In the genomic region with DNA sequence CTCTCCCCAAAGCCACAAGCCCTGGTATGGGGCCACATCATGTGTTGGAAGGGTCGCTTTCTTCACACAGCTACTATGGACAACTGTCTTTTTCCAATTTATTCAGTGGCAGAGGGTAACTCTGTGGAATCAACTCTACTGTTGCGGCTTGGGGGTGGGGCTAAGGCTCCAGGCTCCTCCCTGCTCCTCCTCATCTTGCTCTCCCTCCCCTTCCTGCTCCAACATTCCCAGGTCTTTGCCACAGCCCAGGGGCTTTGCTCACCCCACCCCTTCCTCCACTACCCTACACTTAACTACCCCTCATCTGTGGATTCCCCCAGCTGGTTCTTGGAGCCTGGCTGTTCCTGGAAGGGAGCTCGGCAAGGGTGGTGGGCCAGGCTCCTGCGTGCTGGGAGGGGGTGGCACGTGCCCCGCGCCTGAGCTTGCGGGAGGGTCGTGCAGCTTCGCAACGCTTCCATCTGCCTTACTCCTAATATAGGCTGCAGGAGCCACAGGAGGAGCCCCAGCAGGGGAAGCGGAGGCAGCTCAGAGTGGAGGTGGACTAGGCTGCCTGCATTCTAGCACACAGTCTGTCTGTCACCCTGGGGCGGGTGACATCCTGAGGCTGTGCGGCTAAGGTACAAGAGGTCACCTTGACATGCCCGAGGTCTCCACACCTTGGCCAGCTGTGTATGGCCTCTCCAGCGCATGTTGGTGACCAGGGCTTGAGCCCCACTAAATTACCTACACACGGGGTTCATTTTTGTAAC, we compare ENCODE assay signal across 12 mouse cellular contexts.
DNase-seq lines count a peak whose midpoint lies in the region; ATAC-seq lines count a peak whose summit lies in the region.
"Had no signal": no experiment of that assay in that cellular context is flagged by ENCODE, and none has a peak within 500 bp of the region (broad histone marks: within the 10 kb centered on the region; RNA-seq: fewer than 3 reads in every experiment).

No protein-coding gene starts in this region.

- no peaks in the 10 kb centered on the region for H3K27me3 ChIP-seq in forebrain, embryonic 16.5 days (replicated peaks; ENCODE audit: control insufficient read depth, insufficient read depth, low read length)
- H3K27me3 ChIP-seq in forebrain, embryonic 15.5 days: no peaks in the 10 kb centered on the region; the same call in 1 of the 2 replicates
- 0 out of 2 replicates have a peak, but pooled peaks cover 3% of the 10 kb centered on the region for H3K27me3 ChIP-seq in embryonic facial prominence, embryonic 12.5 days

- H3K4me2 ChIP-seq in forebrain, embryonic 16.5 days (ENCODE audit: low read length): 0 out of 2 replicates have a peak overlapping the region, but pooled peaks have one; percentile 5
- H3K4me2 ChIP-seq in forebrain, embryonic 15.5 days (replicated peaks): no peak overlapping the region
- peak overlapping the region; percentile 33 for H3K4me2 ChIP-seq in embryonic facial prominence, embryonic 12.5 days (replicated peaks)

- H3K4me1 ChIP-seq in forebrain, embryonic 16.5 days (replicated peaks; ENCODE audit: control insufficient read depth, insufficient read depth, low read length): peaks cover 31% of the 10 kb centered on the region
- H3K4me1 ChIP-seq in forebrain, embryonic 15.5 days: peaks cover 36% of the 10 kb centered on the region
- peaks cover 12% of the 10 kb centered on the region; the same call in 1 of the 2 replicates for H3K4me1 ChIP-seq in embryonic facial prominence, embryonic 12.5 days
- H3K4me1 ChIP-seq: megakaryocyte, embryonic 14.5 days had no signal

- DNase-seq in layer of hippocampus, adult 18-20 months (ENCODE audit: low spot score in 2 of 2): peak; percentile 30 to 50
- no peak for DNase-seq in layer of hippocampus, postnatal 25 days (ENCODE audit: extremely low spot score in 1 of 2, low spot score in 1 of 2)
- peak; percentile 55 to 63 for DNase-seq in right cerebral cortex, postnatal 10 days (ENCODE audit: low spot score in 2 of 2)
- no peak for DNase-seq in thymus, postnatal 14 days
- no peak for DNase-seq in urinary bladder, postnatal 25 days (ENCODE audit: low spot score)
- DNase-seq: heart, adult 18-20 months; kidney, adult 8-10 months had no signal

- H3K9me3 ChIP-seq in forebrain, embryonic 16.5 days (ENCODE audit: control insufficient read depth, low read length): no peaks in the 10 kb centered on the region
- no peaks in the 10 kb centered on the region for H3K9me3 ChIP-seq in forebrain, embryonic 15.5 days
- H3K9me3 ChIP-seq in embryonic facial prominence, embryonic 12.5 days: 0 out of 2 replicates have a peak, but pooled peaks cover 4% of the 10 kb centered on the region

- 0 out of 2 replicates have a peak, but pooled peaks have one; percentile 17 for ATAC-seq in forebrain, embryonic 16.5 days
- no peak for ATAC-seq in forebrain, embryonic 15.5 days (replicated peaks)
- ATAC-seq in embryonic facial prominence, embryonic 12.5 days (ENCODE audit: insufficient number of reproducible peaks, insufficient read depth, low FRiP score, low TSS enrichment): no peak
- ATAC-seq: Patski had no signal

- no peaks in the 10 kb centered on the region for H3K36me3 ChIP-seq in forebrain, embryonic 16.5 days (ENCODE audit: control insufficient read depth, insufficient read depth)
- no peaks in the 10 kb centered on the region for H3K36me3 ChIP-seq in forebrain, embryonic 15.5 days
- no peaks in the 10 kb centered on the region for H3K36me3 ChIP-seq in embryonic facial prominence, embryonic 12.5 days

- WGBS in forebrain, embryonic 16.5 days: 43% methylated on average over 17 of the region's 17 CpGs
- 30% methylated on average over 17 of the region's 17 CpGs for WGBS in forebrain, embryonic 15.5 days
- 40% methylated on average over 17 of the region's 17 CpGs for WGBS in embryonic facial prominence, embryonic 12.5 days

- H3K9ac ChIP-seq in forebrain, embryonic 16.5 days (replicated peaks; ENCODE audit: low read depth, low read length): no peak overlapping the region
- H3K9ac ChIP-seq in forebrain, embryonic 15.5 days (replicated peaks): no peak overlapping the region
- peak overlapping the region; percentile 15; the same call in 1 of the 2 replicates for H3K9ac ChIP-seq in embryonic facial prominence, embryonic 12.5 days

- H3K4me3 ChIP-seq in forebrain, embryonic 16.5 days (replicated peaks; ENCODE audit: low read length): no peak overlapping the region
- no peak overlapping the region for H3K4me3 ChIP-seq in forebrain, embryonic 15.5 days
- H3K4me3 ChIP-seq in embryonic facial prominence, embryonic 12.5 days: no peak overlapping the region
- H3K4me3 ChIP-seq: megakaryocyte, embryonic 14.5 days had no signal

- no peak overlapping the region for H3K27ac ChIP-seq in forebrain, embryonic 16.5 days (ENCODE audit: low read length)
- no peak overlapping the region for H3K27ac ChIP-seq in forebrain, embryonic 15.5 days (replicated peaks)
- no peak overlapping the region for H3K27ac ChIP-seq in embryonic facial prominence, embryonic 12.5 days

Comparison
In these comparisons a context has a peak if more than half of its experiments do, and no peak if none do; other contexts are left out.
1. DNase-seq: peak in layer of hippocampus, adult 18-20 months (2 of 2) and right cerebral cortex, postnatal 10 days (2 of 2); none in layer of hippocampus, postnatal 25 days (0 of 2), thymus, postnatal 14 days (single experiment) and urinary bladder, postnatal 25 days (single experiment).